Mouse (Mus musculus): Measurements from ENCODE around the gene Dph7. TPM values are rescaled to one million over a fixed set of nuclear protein-coding genes. Genes with fewer than 3 reads are reported as not detected.

Gene Dph7
- 14.7 to 21.6 TPM (median 15.3 TPM) in 4 replicates for total RNA-seq (2023; ENCODE audit: inconsistent age)

DNA sequence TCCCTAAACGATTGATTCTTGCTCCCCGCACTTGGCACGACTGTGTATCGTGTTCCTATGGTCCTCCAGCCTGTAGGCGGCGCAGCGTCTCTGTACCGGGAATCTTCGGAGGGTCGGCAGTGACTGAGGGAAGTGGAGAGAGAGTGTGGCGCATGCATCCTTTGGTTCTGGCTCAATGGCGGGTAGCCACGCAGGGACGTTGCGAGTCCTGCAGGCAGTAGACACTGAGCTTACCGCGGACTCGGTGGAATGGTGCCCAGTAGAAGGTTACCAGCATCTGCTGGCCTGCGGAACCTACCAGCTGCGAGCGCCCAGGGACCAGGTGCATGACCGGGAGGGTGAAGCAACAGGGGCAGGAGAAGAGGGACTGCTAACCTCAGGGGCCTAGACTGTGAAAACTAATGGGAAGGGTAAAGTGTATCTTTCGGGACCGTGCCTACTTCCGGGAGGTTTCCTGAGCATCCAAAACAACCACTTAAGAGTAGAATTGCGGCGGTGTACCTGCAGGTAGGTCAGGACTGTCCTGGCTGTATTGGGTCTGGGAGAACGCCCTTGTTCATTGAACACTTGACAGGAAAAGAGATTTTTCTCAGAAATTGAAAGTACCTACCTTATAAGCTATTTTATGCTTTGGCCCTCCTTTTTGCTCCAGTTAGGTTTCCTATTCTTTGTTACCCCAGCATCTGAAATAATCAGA lies at the start of gene Dph7:
Gene Dph7 (plus strand): TSS at position 97 of the 697 bp plus-strand sequence.

GRCm38 (mm10) chr2:24918930-24919838 lies 43.0 kb upstream of the Dph7 start, which contains the start of gene Ehmt1:
Gene Ehmt1, minus strand, starts transcription at chr2:24919614.

GRCm38 (mm10) chr2:24935057-24935796 lies 27.0 kb upstream of the Dph7 start, which contains the start of gene Arrdc1:
Gene Arrdc1, minus strand, starts transcription at chr2:24935252.

DNA sequence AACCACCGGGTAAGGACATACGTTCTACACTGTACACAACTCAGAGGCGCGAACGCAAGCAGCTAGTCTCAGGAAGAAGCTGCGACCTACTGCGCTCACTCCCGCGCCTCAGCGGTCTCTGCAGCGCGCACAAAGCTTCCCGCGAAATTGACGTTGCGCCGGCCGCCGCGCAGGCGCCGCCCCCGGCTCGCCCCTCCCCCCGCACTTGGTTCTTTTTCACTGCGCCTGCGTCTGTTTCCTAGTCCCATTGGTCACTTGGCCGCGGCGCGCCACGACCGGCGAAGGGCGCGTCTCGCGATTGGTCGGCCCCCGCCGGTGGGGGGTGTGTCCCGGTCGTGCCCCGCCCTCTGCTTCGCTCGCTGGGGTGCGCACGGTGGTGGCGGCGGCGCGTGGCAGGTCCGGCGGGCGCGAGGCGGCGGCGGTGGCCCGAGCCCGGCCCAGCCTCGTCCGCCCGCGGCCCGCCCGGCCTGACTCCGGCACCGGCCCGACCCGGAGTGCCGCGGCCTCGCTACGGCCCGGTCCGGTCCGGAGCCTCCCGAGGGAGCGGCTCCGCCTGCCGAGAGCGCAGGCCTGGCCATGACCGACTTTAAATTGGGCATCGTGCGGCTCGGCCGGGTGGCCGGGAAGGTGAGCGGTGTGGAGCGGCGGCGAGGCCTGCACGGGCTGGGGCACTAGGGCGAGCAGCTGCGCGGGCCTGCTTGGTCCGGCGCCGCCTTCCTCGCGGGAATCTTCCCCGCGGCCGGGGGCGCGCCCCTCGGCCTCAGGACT lies 12.6 kb upstream of the Dph7 start, which contains the start of gene Zmynd19:
Gene Zmynd19 (plus strand): TSS at position 372 of the 768 bp plus-strand sequence.

DNA sequence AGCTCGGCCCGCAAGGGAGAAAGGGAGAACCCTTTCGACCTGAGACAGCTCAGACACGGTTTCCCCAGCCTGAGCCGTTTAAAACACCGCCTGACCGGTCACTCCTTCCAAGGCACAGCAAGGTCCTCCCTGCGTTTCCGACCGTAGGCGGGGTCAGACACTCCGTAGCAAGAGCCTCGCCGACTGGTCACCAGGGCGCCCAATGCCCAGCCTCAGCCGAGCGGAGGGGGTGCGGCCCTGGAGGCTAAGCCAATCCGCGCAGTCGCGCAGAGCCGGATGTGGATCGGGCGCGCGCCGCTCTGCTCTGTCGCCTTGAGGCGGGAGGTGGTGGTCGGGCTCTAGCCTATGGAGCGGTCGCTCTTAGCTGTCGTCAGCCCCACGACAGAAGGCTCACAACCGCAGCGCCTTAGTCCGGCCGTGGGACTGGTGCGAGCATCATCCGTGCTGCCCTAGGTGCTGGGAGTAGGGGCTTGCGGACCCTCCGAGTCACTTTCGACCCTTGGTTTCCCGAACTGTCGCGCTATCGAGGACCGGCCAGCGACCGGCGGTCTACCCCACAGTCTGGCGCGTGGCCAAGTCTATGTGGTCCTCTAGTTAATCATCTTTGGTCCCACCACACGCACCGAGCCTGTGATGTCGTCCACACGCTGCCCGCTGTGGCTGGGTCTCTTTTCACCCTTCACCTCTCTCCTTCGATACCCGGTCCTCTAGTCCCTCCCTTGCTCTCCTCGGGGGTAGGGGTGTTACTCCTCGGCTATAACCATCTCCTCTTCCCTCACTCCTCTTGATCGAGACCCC lies 12.9 kb downstream of the Dph7 start, which contains the start of gene Mrpl41:
Gene Mrpl41 (minus strand): TSS at position 193 of the 798 bp plus-strand sequence.

GRCm38 (mm10) chr2:24975704-24976297 lies 13.6 kb downstream of the Dph7 start, which contains the start of gene Pnpla7:
Gene Pnpla7, plus strand, starts transcription at chr2:24976033.

Other genes starting within 250 kb of the Dph7 start
- 0.06 to 0.84 TPM (median 0.38 TPM) in 3 of 4 replicates, not detected in the other for gene Cacna1b, start 199.2 kb upstream of the Dph7 start, total RNA-seq (2023; ENCODE audit: inconsistent age)
- gene Ehmt1, start 42.8 kb upstream of the Dph7 start, total RNA-seq (2023; ENCODE audit: inconsistent age), result 107 to 123 TPM (median 119 TPM) in 4 replicates
- 125 to 147 TPM (median 141 TPM) in 4 replicates for gene Arrdc1, start 27.1 kb upstream of the Dph7 start, total RNA-seq (2023; ENCODE audit: inconsistent age)
- 13.7 to 21.0 TPM (median 17.2 TPM) in 4 replicates for gene Zmynd19, start 12.6 kb upstream of the Dph7 start, total RNA-seq (2023; ENCODE audit: inconsistent age)
- 19.6 to 23.9 TPM (median 21.2 TPM) in 4 replicates for gene Mrpl41, start 12.7 kb downstream of the Dph7 start, total RNA-seq (2023; ENCODE audit: inconsistent age)
- 117 to 130 TPM (median 125 TPM) in 4 replicates for gene Pnpla7, start 13.6 kb downstream of the Dph7 start, total RNA-seq (2023; ENCODE audit: inconsistent age)
- 39.7 to 51.9 TPM (median 44.9 TPM) in 4 replicates for gene Nsmf, start 92.0 kb downstream of the Dph7 start, total RNA-seq (2023; ENCODE audit: inconsistent age)
- not detected in 4 replicates for gene Entpd8, start 117.9 kb downstream of the Dph7 start, total RNA-seq (2023; ENCODE audit: inconsistent age)
- gene Noxa1, start 132.7 kb downstream of the Dph7 start, total RNA-seq (2023; ENCODE audit: inconsistent age), result not detected in 4 replicates
- 5.3 to 6.8 TPM (median 6.0 TPM) in 4 replicates for gene Nrarp, start 218.4 kb downstream of the Dph7 start, total RNA-seq (2023; ENCODE audit: inconsistent age)
- gene Tor4a, start 234.5 kb downstream of the Dph7 start, total RNA-seq (2023; ENCODE audit: inconsistent age), result 28.8 to 32.8 TPM (median 31.4 TPM) in 4 replicates
- 71.2 to 97.5 TPM (median 84.8 TPM) in 4 replicates for gene Nelfb, start 249.1 kb downstream of the Dph7 start, total RNA-seq (2023; ENCODE audit: inconsistent age)